23 mouse cellular contexts compared by ENCODE assay signal in the genomic region with DNA sequence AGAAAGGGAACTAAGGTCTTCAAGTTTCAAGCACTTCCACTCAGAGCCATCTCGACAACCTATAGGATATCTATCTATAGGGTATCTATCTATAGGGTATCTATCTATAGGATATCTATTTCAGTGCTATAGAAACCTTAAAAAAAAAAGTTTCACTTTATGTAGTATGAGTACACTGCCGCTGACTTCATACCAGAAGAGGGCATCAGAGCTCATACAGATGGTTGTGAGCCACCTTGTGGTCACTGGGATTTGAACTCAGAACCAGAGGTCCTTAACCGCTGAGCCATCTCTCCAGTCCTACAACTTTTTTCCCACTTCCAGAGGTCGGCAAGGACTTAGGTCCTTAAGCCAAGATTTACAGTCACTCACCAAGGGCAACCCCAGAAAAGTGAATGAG. TPM values are rescaled to one million over a fixed set of nuclear protein-coding genes. Genes with fewer than 3 reads are reported as not detected.
A peak's percentile ranks its signal among the peaks of the same experiment; 100 is the strongest.
DNase-seq lines count a peak whose midpoint lies in the region; ATAC-seq and TF ChIP-seq lines count a peak whose summit lies in the region.
"Had no signal": no experiment of that assay in that cellular context is flagged by ENCODE, and none has a peak within 500 bp of the region (broad histone marks: within the 10 kb centered on the region; RNA-seq: fewer than 3 reads in every experiment).

No protein-coding gene starts in this region.

- H3K4me2 ChIP-seq in intestine, postnatal 0 days (replicated peaks; ENCODE audit: low read depth) = no peak overlapping the region
- H3K4me2 ChIP-seq in intestine, embryonic 15.5 days (replicated peaks) = no peak overlapping the region
- H3K4me2 ChIP-seq in lung, embryonic 14.5 days = no peak overlapping the region
- H3K4me2 ChIP-seq: forebrain, embryonic 12.5 days; kidney, embryonic 15.5 days had no signal

- H3K27ac ChIP-seq in intestine, postnatal 0 days (ENCODE audit: low read depth, low read length) = no peak overlapping the region
- H3K27ac ChIP-seq in intestine, embryonic 15.5 days = no peak overlapping the region
- H3K27ac ChIP-seq in lung, embryonic 14.5 days (ENCODE audit: low read depth) = no peak overlapping the region
- H3K27ac ChIP-seq: forebrain, embryonic 12.5 days; kidney, embryonic 15.5 days had no signal

- H3K9ac ChIP-seq in intestine, postnatal 0 days (ENCODE audit: low read depth, low read length) = no peak overlapping the region
- no peak overlapping the region for H3K9ac ChIP-seq in intestine, embryonic 15.5 days
- H3K9ac ChIP-seq in lung, embryonic 14.5 days = no peak overlapping the region
- H3K9ac ChIP-seq: forebrain, embryonic 12.5 days; kidney, embryonic 15.5 days had no signal

- H3K4me3 ChIP-seq in intestine, postnatal 0 days (ENCODE audit: low read depth, low read length) = no peak overlapping the region
- no peak overlapping the region for H3K4me3 ChIP-seq in intestine, embryonic 15.5 days (replicated peaks)
- H3K4me3 ChIP-seq in lung, embryonic 14.5 days (ENCODE audit: low read depth, low read length) = no peak overlapping the region
- H3K4me3 ChIP-seq: forebrain, embryonic 12.5 days; kidney, embryonic 15.5 days; myocyte had no signal

- TF ChIP-seq CTCF in intestine, postnatal 0 days (IDR thresholded peaks at IDR 0.05; ENCODE audit: low read depth) = peak; percentile 55
- TF ChIP-seq CTCF in lung, embryonic 14.5 days (IDR thresholded peaks at IDR 0.05; ENCODE audit: low read depth) = peak; percentile 33

- no peaks in the 10 kb centered on the region for H3K27me3 ChIP-seq in intestine, postnatal 0 days (replicated peaks; ENCODE audit: control insufficient read depth, insufficient read depth, low read length)
- H3K27me3 ChIP-seq in intestine, embryonic 15.5 days (replicated peaks) = no peaks in the 10 kb centered on the region
- H3K27me3 ChIP-seq in lung, embryonic 14.5 days (ENCODE audit: insufficient read depth, low read length) = no peaks in the 10 kb centered on the region
- H3K27me3 ChIP-seq: forebrain, embryonic 12.5 days; kidney, embryonic 15.5 days had no signal

- H3K36me3 ChIP-seq in intestine, postnatal 0 days (ENCODE audit: control insufficient read depth, insufficient read depth) = peaks cover 97% of the 10 kb centered on the region
- H3K36me3 ChIP-seq in intestine, embryonic 15.5 days = peaks cover 66% of the 10 kb centered on the region
- H3K36me3 ChIP-seq in lung, embryonic 14.5 days (ENCODE audit: insufficient read depth) = peaks cover 100% of the 10 kb centered on the region

- H3K4me1 ChIP-seq in intestine, postnatal 0 days (replicated peaks; ENCODE audit: control insufficient read depth, insufficient read depth, low read length) = no peaks in the 10 kb centered on the region
- H3K4me1 ChIP-seq in intestine, embryonic 15.5 days (replicated peaks) = no peaks in the 10 kb centered on the region
- no peaks in the 10 kb centered on the region for H3K4me1 ChIP-seq in lung, embryonic 14.5 days (ENCODE audit: insufficient read depth)

- no peaks in the 10 kb centered on the region for H3K9me3 ChIP-seq in intestine, postnatal 0 days (ENCODE audit: control insufficient read depth)
- H3K9me3 ChIP-seq in intestine, embryonic 15.5 days = no peaks in the 10 kb centered on the region
- H3K9me3 ChIP-seq in lung, embryonic 14.5 days (ENCODE audit: low read depth, low read length) = no peaks in the 10 kb centered on the region
- H3K9me3 ChIP-seq: forebrain, embryonic 12.5 days; kidney, embryonic 15.5 days had no signal

- no peak for ATAC-seq in intestine, postnatal 0 days
- no peak for ATAC-seq in intestine, embryonic 15.5 days
- no peak for ATAC-seq in lung, embryonic 14.5 days (ENCODE audit: insufficient read depth)
- no peak for ATAC-seq in megakaryocyte progenitor cell, adult 5-6 weeks (replicated peaks; ENCODE audit: poor library complexity)
- ATAC-seq: inflammation-experienced regulatory T-cells, adult 6 months had no signal

- DNase-seq in lung, embryonic 14.5 days = no peak
- no peak for DNase-seq in lung, postnatal 10 days
- peak; percentile 43 for DNase-seq in NIH3T3 (ENCODE audit: low read depth)
- DNase-seq in cerebellum, adult 18-20 months = no peak
- DNase-seq: adrenal gland, adult 2 months; cerebellum, adult 8-10 months; gastrocnemius, postnatal 14 days; liver; midbrain, embryonic 14.5 days; spleen, adult 18-20 months; thymus, adult 18-20 months had no signal

- 90% methylated on average over 4 of the region's 4 CpGs for WGBS in intestine, postnatal 0 days
- WGBS in intestine, embryonic 15.5 days = 87% methylated on average over 4 of the region's 4 CpGs
- WGBS in lung, embryonic 14.5 days = 91% methylated on average over 4 of the region's 4 CpGs

RNA-seq across cellular contexts. Expression of gene Cct2, which starts 7.9 kb away (rescaled TPM):
- 112 and 119 TPM in 2 replicates for polyA plus RNA-seq in intestine, postnatal 0 days (2015; fragmentation: Nextera tagmentation; extraction: Ambion mirVana)
- polyA plus RNA-seq in intestine, embryonic 15.5 days (2015; fragmentation: Nextera tagmentation; extraction: Ambion mirVana) = 238 and 258 TPM in 2 replicates
- 274 and 283 TPM in 2 replicates for polyA plus RNA-seq in lung, embryonic 14.5 days (2014; fragmentation: Nextera tagmentation; extraction: Ambion mirVana)
- total RNA-seq in megakaryocyte progenitor cell, adult 5-6 weeks (2015) = 627 and 662 TPM in 2 replicates
- total RNA-seq in megakaryocyte progenitor cell, adult 5-6 weeks (2017) = 516 and 565 TPM in 2 replicates

RNA-seq across cellular contexts. Expression of gene Lrrc10, which starts 10.5 kb away (rescaled TPM):
- not detected in 2 replicates for polyA plus RNA-seq in intestine, postnatal 0 days (2015; fragmentation: Nextera tagmentation; extraction: Ambion mirVana)
- not detected in 2 replicates for polyA plus RNA-seq in intestine, embryonic 15.5 days (2015; fragmentation: Nextera tagmentation; extraction: Ambion mirVana)
- 0.17 and 0.47 TPM in 2 replicates for polyA plus RNA-seq in lung, embryonic 14.5 days (2014; fragmentation: Nextera tagmentation; extraction: Ambion mirVana)
- not detected in 2 replicates for total RNA-seq in megakaryocyte progenitor cell, adult 5-6 weeks (2015)
- total RNA-seq in megakaryocyte progenitor cell, adult 5-6 weeks (2017) = not detected in 2 replicates
- total RNA-seq: adrenal gland, adult 2 months; gastrocnemius, postnatal 14 days; left cerebral cortex, postnatal 36 days; megakaryocyte, adult 5-6 weeks had no signal
- polyA plus RNA-seq: adrenal gland, adult 2 months; embryonic facial prominence, embryonic 11.5 days; forebrain, embryonic 12.5 days; inflammation-experienced regulatory T-cells, adult 6 months; kidney, embryonic 15.5 days; midbrain, embryonic 14.5 days; myocyte; neural tube, embryonic 14.5 days; stomach, embryonic 14.5 days had no signal
